Mouse (Mus musculus) embryo, embryonic 10 days (tissue): Measurements from ENCODE around the gene Nup43.

Experiments used
- DNase-seq: peaks from one replicate; pipeline ENCODE4 v3.0.0-alpha.2; 2015; ENCODE audit warnings: low spot score

Gene Nup43

GRCm38 (mm10) chr10:7686902-7687301 is 19.6 kb downstream of the Nup43 start:
- no peak for DNase-seq

- no peak for DNase-seq
Observed at GRCm38 (mm10) chr10:7695286-7695685, 28.0 kb downstream of the Nup43 start.

- DNase-seq = no peak
Observed at GRCm38 (mm10) chr10:7700120-7700519, 32.8 kb downstream of the Nup43 start.

- DNase-seq = no peak
Observed at GRCm38 (mm10) chr10:7702586-7702985, 35.3 kb downstream of the Nup43 start.

- no peak for DNase-seq
Observed at GRCm38 (mm10) chr10:7710121-7710520, 42.8 kb downstream of the Nup43 start.

GRCm38 (mm10) chr10:7712506-7712905 is 45.2 kb downstream of the Nup43 start:
- no peak for DNase-seq

GRCm38 (mm10) chr10:7715056-7715455 is 47.8 kb downstream of the Nup43 start:
- DNase-seq = no peak

- DNase-seq = peak; percentile 99
Observed at GRCm38 (mm10) chr10:7725751-7726500, 58.6 kb downstream of the Nup43 start, which contains the start of gene Katna1. Gene Katna1 (plus strand): TSS chr10:7726000.

- no peak for DNase-seq
Observed at GRCm38 (mm10) chr10:7726501-7726812, 59.2 kb downstream of the Nup43 start.

GRCm38 (mm10) chr10:7727011-7727410 is 59.7 kb downstream of the Nup43 start:
- no peak for DNase-seq
